Mouse (Mus musculus): ENCODE measurements at regions not wholly inside any gene's neighbourhood (a gene's known extent, or its start where the extent isn't known, plus 50 kb on each side); places are given as distances from the start of the nearest gene placed in this dataset.
A peak's percentile ranks its signal among the peaks of the same experiment; 100 is the strongest.

DNA sequence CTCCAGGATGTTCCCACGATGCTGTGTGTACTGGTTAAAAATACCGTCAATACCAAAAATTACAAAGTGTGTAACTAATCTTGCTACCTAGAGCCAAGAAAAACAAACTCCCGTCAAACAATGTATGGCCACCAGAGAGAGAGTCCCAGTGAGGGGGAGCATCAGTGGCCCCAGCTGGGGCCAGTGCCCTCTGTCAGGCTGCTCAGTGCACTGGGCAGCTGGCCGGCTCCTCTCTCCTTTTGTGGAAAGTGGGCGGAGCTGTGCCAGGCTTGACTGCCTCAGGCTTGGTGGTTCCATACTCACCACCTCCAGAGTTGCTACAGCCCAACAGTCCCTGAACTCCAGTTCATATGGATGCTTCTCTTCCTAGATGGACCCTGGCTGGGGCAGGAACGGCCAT lies 53.8 kb upstream of the Sept5 start:
- no peak for DNase-seq

DNA sequence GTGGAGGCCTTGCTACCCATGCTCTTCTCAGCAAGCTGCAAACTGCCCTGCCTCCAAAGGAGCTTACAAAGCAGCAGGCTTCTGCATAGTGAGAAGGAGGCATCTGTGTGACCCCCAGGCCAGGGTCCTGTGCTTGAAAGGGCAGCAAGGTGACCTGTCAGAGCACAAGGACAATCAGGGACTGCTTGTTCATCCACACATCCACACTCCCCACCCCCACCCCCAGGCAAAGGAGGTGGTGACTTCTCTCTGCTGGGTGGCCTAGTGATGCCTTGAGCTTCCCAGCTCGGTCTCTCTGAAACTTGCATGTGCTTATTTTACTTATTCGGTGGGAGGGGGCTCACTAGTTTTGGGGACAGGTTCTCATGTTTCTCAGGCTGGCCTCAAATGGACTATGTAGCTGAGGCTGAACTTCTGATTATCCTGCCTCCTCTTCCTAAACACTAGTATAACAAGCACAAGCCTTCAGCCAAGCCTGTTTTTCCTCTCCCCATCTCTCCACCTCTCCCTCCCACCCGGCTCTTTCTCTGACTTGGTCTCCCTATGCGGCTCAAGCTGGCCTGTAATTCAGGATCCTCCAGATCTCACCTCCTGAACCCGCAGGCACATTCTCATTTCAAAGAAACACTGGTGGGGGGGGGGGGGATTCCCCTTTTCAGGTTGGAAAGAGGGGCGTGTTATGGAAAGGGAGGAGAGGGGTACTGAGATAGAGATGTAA lies 56.4 kb upstream of the Sept5 start:
- peak; percentile 6 to 8 for DNase-seq

GRCm38 (mm10) chr16:18686916-18687315 lies 57.2 kb upstream of the Sept5 start:
- peak; percentile 83 to 90 for DNase-seq

- DNase-seq, result peak; percentile 74 to 75
These were observed 57.6 kb upstream of the Sept5 start for GRCm38 (mm10) chr16:18687367-18687766.

GRCm38 (mm10) chr16:18695596-18695995 lies 65.8 kb upstream of the Sept5 start:
- DNase-seq, result no peak

GRCm38 (mm10) chr16:18696074-18696819 lies 66.5 kb upstream of the Sept5 start:
- peak; percentile 89 for DNase-seq

DNA sequence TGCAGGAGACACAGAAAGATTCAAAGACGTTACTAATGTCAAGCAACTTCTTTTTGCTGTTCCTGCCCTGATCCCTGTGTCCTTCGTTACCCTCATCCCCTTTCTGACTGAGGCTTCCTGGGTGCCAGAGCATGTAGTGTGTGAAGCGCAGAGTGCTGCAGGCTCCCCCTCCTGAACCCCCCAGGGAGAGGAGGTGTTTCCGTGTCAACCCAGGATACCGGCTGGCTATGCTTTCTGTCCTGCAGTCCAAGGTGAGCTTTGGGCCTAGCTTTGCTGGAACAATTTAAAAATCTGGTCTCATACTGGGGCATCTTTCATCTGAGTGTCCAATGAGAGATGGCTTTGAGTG lies 67.0 kb upstream of the Sept5 start:
- DNase-seq, result no peak

DNA sequence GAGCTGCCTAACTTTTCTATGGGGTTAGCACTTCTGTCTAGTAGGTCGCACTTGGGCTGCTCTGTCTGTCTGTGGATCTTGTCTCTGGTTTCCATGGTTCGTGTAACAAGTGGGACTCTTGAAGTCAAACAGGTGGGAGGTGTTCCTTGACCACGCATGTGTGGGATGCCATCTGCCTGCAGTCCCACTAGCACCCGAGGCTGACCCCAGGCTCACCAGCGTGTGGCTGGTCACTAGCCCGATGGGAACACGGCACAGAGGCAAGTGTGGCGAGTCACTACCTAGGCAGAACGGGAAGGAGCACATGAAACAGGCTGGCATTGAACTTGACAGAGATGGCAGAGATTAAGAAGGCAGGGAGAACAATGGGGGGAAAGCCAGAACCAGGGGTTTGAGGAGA lies 72.5 kb upstream of the Cldn5 start:
- DNase-seq, result no peak

- DNase-seq, result no peak
These were observed 71.5 kb upstream of the Cldn5 start for GRCm38 (mm10) chr16:18705028-18705648.

DNA sequence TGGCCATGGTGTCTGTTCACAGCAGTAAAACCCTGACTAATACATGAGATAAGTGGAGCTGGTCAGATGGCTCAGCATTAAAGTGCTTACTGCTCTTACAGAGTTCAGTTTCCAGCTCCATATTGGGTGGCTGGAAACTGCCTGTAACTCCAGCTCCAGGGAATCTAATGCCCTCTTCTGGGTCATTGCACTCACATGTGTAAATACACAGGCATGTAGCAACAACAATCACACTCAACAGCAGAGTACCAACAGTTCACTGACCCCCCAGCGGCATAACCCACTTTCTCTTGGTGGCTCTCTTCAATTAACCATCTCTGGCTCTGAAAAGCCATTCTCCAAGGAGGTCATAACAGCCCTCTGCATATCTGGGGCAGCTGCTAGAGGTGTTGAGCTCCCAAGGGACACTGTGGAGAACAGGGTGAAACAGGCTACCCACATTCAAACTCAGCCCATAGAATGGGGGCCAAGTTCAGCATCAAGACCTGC lies 65.0 kb upstream of the Cldn5 start:
- DNase-seq, result no peak

DNA sequence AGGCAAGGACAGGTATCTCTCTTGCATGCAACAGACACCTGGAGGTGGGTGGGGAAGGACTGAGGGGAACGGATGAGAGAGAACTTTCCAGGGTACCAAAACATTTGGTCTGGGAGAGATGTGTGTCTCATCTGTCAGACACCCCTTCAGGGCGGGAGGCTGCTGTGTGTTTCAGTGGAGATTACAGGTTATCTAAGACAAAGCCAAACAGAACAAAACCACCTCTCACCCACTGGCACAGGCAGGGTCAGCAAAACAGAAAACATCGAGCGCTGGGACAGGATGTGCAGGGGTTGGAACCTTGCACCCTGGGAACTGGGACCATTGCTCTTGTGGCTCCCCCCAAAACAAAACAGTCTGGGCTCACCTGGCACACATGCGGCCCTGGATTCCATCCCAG lies 63.6 kb upstream of the Cldn5 start:
- DNase-seq, result no peak

GRCm38 (mm10) chr16:18715381-18715780 lies 61.3 kb upstream of the Cldn5 start:
- DNase-seq, result no peak

GRCm38 (mm10) chr16:18718040-18718439 lies 58.6 kb upstream of the Cldn5 start:
- no peak for DNase-seq

DNA sequence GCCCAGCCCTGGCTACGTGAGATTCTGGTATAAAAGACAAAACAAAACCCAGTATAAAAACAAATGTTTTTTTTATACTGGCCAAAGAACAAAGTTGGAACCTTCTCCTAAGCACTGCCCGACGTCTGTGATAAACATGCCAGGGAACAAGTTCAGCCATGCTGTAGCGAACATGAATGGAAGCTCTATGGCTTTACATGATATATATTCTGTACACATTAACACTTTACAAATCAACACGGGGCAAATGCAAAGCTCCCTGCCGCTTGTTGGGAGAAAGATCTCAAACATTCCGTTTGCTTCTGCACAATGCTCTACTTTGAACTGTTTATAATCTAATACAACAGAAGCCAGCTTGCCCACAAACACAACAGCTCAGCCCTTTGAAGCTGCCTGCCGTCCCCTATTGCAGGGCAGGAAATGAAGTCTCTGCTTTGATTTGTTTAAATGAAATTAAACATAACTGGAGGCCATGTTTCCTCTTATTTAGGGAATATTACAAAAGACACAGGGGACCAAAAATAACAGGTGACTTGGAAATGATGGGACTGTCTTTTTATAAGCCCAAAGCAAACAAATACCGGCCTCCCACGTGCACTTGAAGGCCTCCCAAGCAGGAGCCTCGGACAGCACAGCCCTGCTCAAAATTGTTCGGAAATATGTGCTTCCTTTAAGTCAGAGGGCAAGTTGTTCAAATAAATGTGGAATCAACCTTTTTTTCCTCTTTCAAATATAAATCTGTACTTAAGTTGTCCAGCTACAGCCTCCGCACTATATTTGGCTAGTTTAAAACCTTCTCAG lies 56.0 kb upstream of the Cldn5 start:
- no peak for DNase-seq

DNA sequence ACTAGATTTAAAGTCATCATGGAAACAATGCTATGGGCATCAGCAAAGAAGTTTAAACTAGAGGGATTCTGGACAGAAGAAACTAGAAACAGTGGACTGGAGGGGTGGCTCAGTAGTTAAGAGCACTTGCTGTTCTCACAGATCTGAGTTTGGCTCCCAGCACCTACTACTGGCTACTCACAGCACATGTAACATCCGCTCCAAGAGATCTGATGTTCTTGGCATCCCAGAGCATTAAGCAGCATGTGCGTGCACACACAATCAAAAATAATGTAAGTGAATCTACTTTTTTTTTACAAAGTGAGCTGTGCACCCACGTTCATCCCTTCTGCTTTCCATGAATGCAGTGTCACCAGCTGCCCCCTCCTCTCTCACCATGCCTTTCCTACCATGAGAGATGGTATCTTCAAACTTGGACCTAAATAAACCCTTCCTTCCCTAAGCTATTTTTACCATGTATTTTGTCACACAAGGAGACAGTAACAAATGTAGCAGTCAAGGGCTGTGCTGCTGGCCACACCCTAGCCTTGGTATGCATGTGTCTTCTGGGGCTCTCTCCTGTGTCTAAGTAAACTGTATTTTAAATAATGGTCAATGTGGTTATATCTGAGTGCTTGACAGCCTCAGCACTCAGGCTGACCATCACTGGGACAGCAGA lies 53.3 kb upstream of the Cldn5 start:
- no peak for DNase-seq

DNA sequence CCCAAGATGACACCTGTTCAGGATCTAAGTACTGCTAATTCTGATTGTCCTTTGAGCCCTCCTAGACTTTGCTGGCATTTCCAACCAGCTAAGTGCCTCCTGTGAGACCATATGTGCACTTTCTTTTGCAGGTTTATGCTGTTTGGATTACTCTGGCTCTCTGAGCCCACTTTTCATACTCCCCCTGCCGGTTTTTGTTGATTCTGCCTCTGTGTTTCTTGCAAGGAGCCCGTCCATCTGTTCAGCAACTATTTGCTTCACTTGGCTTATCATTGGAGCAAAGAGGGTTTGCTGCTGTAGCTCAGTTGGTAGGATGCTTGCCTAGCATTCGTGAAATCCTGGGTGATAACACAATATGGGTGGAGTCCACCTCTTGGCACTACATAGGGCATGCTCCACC lies 52.8 kb upstream of the Cldn5 start:
- no peak for DNase-seq

- DNase-seq, result no peak
These were observed 51.9 kb upstream of the Cldn5 start for GRCm38 (mm10) chr16:18724706-18725105.
